Mouse (Mus musculus) hindbrain, postnatal 0 days (tissue): ENCODE results near the gene Ephb6. TPM values are rescaled to one million over a fixed set of nuclear protein-coding genes. Genes with fewer than 3 reads are reported as not detected.
A peak's percentile ranks its signal among the peaks of the same experiment; 100 is the strongest.

Source experiments
- ATAC-seq: fragments of 200-750 bp; cut with Nextera tagmentation; 2 replicates; pipeline ENCODE4 v1.8.0; 2017; ENCODE audit warnings: mild to moderate bottlenecking, moderate TSS enrichment, moderate library complexity
- DNase-seq: peaks from one replicate; pipeline ENCODE4 v3.0.0-alpha.2; 2015; ENCODE audit warnings: low spot score
- H3K27ac ChIP-seq: fragments of 300-500 bp; sonication (generic); 2 replicates; pipeline ENCODE4 v1.5.1; 2014; ENCODE audit warnings: mild to moderate bottlenecking
- H3K27me3 ChIP-seq: fragments of 300-500 bp; sonication (generic); 2 replicates; pipeline ENCODE4 v1.6.1; 2014; ENCODE audit warnings: low read length, mixed read lengths; ENCODE audit not compliant: insufficient read depth
- H3K36me3 ChIP-seq: fragments of 300-500 bp; sonication (generic); 2 replicates; pipeline ENCODE4 v1.6.1; 2014; ENCODE audit warnings: low read length, mixed read lengths; ENCODE audit not compliant: insufficient read depth
- H3K4me1 ChIP-seq: fragments of 300-500 bp; sonication (generic); 2 replicates; pipeline ENCODE4 v1.6.1; 2014; ENCODE audit warnings: antibody characterized with exemption, low read length, mixed read lengths; ENCODE audit not compliant: insufficient read depth
- H3K4me2 ChIP-seq: fragments of 300-500 bp; sonication (generic); 2 replicates; pipeline ENCODE4 v1.6.1; 2014; ENCODE audit warnings: low read depth, mild to moderate bottlenecking, low read length, moderate library complexity, mixed read lengths
- H3K4me3 ChIP-seq: fragments of 300-500 bp; sonication (generic); 2 replicates; pipeline ENCODE4 v1.5.1; 2014; ENCODE audit warnings: low read length
- H3K9ac ChIP-seq: fragments of 300-500 bp; sonication (generic); replicated peaks from 2 replicates; pipeline ENCODE4 v1.6.1; 2014; ENCODE audit warnings: mild to moderate bottlenecking, low read length, moderate library complexity, mixed read lengths
- H3K9me3 ChIP-seq: fragments of 300-500 bp; sonication (generic); 2 replicates; pipeline ENCODE4 v1.6.1; 2016; ENCODE audit warnings: low read length, mixed read lengths
- CTCF ChIP-seq: IDR thresholded peaks from 2 replicates; pipeline ENCODE4 v1.5.1; 2016; ENCODE audit warnings: antibody characterized with exemption, control low read depth, low read depth
- WGBS: fragments of 180-500 bp; shearing (Covaris S2); extraction: QIAGEN DNeasy Blood & Tissue Kit; methylation state at CpG from one replicate; pipeline ENCODE4 v1.1.7; 2014; 5-methylcytosine and 5-hydroxymethylcytosine counted together
- polyA plus RNA-seq: library from polyadenylated mRNA; unstranded; fragments of >200 nt; fragmentation: Nextera tagmentation; extraction: Ambion mirVana; gene quantifications from 2 replicates; pipeline ENCODE4 v1.2.1, GENCODE M21; 2015
- total RNA-seq: library from RNA; depleted of rRNA; stranded (reverse); fragments of >200 nt; gene quantifications from 2 replicates; pipeline ENCODE4 v1.2.3, GENCODE M21; 2014; rRNA removed

Ephb6 gene
- total and polyA plus RNA-seq, 2 experiments from 2014 or later = 27.9 to 58.4 TPM

GRCm38 (mm10) chr6:41653173-41653572 lies 47.9 kb downstream of the Ephb6 start:
- TF ChIP-seq CTCF = no peak
- H3K36me3 ChIP-seq = no peaks in the 10 kb centered on the region
- no peak for DNase-seq
- H3K9me3 ChIP-seq = no peaks in the 10 kb centered on the region
- no peak for ATAC-seq
- H3K4me3 ChIP-seq = no peak overlapping the region
- no peak overlapping the region for H3K27ac ChIP-seq
- no peak overlapping the region for H3K4me2 ChIP-seq
- H3K9ac ChIP-seq = no peak overlapping the region
- 94% methylated on average over 5 of the region's 5 CpGs for WGBS
- H3K4me1 ChIP-seq = no peaks in the 10 kb centered on the region
- H3K27me3 ChIP-seq = no peaks in the 10 kb centered on the region

- WGBS = 86% methylated on average over 8 of the region's 8 CpGs
Measured at GRCm38 (mm10) chr6:41654648-41655047, 49.4 kb downstream of the Ephb6 start.

GRCm38 (mm10) chr6:41658487-41658886 lies 53.2 kb downstream of the Ephb6 start:
- H3K36me3 ChIP-seq = no peaks in the 10 kb centered on the region
- 84% methylated on average over 1 of the region's 1 CpGs for WGBS
- no peaks in the 10 kb centered on the region for H3K4me1 ChIP-seq
- DNase-seq (no peak), ATAC-seq (no peak)
- H3K27ac ChIP-seq = no peak overlapping the region
- no peak for TF ChIP-seq CTCF
- no peaks in the 10 kb centered on the region for H3K9me3 ChIP-seq
- H3K27me3 ChIP-seq = no peaks in the 10 kb centered on the region
- H3K9ac ChIP-seq = no peak overlapping the region
- H3K4me2 ChIP-seq = no peak overlapping the region
- H3K4me3 ChIP-seq = no peak overlapping the region

More at GRCm38 (mm10) chr6:41654648-41655047, 49.4 kb downstream of the Ephb6 start:
- no peaks in the 10 kb centered on the region for H3K27me3 ChIP-seq
- ATAC-seq (no peak), DNase-seq (no peak)
- H3K4me3 ChIP-seq = no peak overlapping the region
- no peak overlapping the region for H3K27ac ChIP-seq
- no peak overlapping the region for H3K9ac ChIP-seq
- no peaks in the 10 kb centered on the region for H3K4me1 ChIP-seq
- no peak overlapping the region for H3K4me2 ChIP-seq
- H3K36me3 ChIP-seq = no peaks in the 10 kb centered on the region
- no peak for TF ChIP-seq CTCF
- H3K9me3 ChIP-seq = no peaks in the 10 kb centered on the region

- Histone ChIP-seq H3K4me3 (no peak overlapping the region), H3K9ac (no peak overlapping the region), H3K36me3 (no peaks in the 10 kb centered on the region), H3K9me3 (no peaks in the 10 kb centered on the region), H3K27me3 (no peaks in the 10 kb centered on the region), H3K4me2 (no peak overlapping the region), H3K27ac (no peak overlapping the region), H3K4me1 (no peaks in the 10 kb centered on the region)
- ATAC-seq (no peak), DNase-seq (no peak)
- 35% methylated on average over 2 of the region's 2 CpGs for WGBS
- TF ChIP-seq CTCF = peak; percentile 41
Measured at GRCm38 (mm10) chr6:41662320-41662719, 57.0 kb downstream of the Ephb6 start.

Other genes starting within 250 kb of the Ephb6 start
- not detected in 2 replicates for gene Prss3, start 227.8 kb upstream of the Ephb6 start, total RNA-seq
- gene Prss3, start 227.8 kb upstream of the Ephb6 start, polyA plus RNA-seq = not detected in 2 replicates
- gene Gm5771, start 213.1 kb upstream of the Ephb6 start, total RNA-seq = not detected in 2 replicates
- gene Gm5771, start 213.1 kb upstream of the Ephb6 start, polyA plus RNA-seq = not detected in 2 replicates
- gene Gm10334, start 159.3 kb upstream of the Ephb6 start, total RNA-seq = not detected in 2 replicates
- gene Gm10334, start 159.3 kb upstream of the Ephb6 start, polyA plus RNA-seq = not detected in 2 replicates
- gene Prss1, start 146.6 kb upstream of the Ephb6 start, total RNA-seq = not detected in 2 replicates
- not detected in 2 replicates for gene Prss1, start 146.6 kb upstream of the Ephb6 start, polyA plus RNA-seq
- gene Prss2, start 83.7 kb upstream of the Ephb6 start, total RNA-seq = not detected in 2 replicates
- gene Prss2, start 83.7 kb upstream of the Ephb6 start, polyA plus RNA-seq = not detected in 2 replicates
- gene Trpv6, start 30.9 kb downstream of the Ephb6 start, total RNA-seq = 0.58 TPM in 1 of 2 replicates, not detected in the other
- gene Trpv6, start 30.9 kb downstream of the Ephb6 start, polyA plus RNA-seq = 0.45 and 0.58 TPM in 2 replicates
- gene Trpv5, start 75.3 kb downstream of the Ephb6 start, total RNA-seq = not detected in 2 replicates
- gene Trpv5, start 75.3 kb downstream of the Ephb6 start, polyA plus RNA-seq = not detected in 2 replicates
- gene Llcfc1, start 78.9 kb downstream of the Ephb6 start, total RNA-seq = 0.21 TPM in 1 of 2 replicates, not detected in the other
- gene Llcfc1, start 78.9 kb downstream of the Ephb6 start, polyA plus RNA-seq = not detected in 2 replicates
- not detected in 2 replicates for gene Kel, start 98.9 kb downstream of the Ephb6 start, total RNA-seq
- 0.06 TPM in 1 of 2 replicates, not detected in the other for gene Kel, start 98.9 kb downstream of the Ephb6 start, polyA plus RNA-seq
- not detected in 2 replicates for gene Olfr459, start 169.7 kb downstream of the Ephb6 start, total RNA-seq
- not detected in 2 replicates for gene Olfr459, start 169.7 kb downstream of the Ephb6 start, polyA plus RNA-seq
- not detected in 2 replicates for gene Pip, start 242.1 kb downstream of the Ephb6 start, total RNA-seq
- gene Pip, start 242.1 kb downstream of the Ephb6 start, polyA plus RNA-seq = not detected in 2 replicates
- gene Sval2, start 247.5 kb downstream of the Ephb6 start, total RNA-seq = not detected in 2 replicates
- gene Sval2, start 247.5 kb downstream of the Ephb6 start, polyA plus RNA-seq = not detected in 2 replicates